Mouse (Mus musculus) hindbrain, embryonic 14.5 days (tissue): ENCODE results near the gene Top3a. TPM values are rescaled to one million over a fixed set of nuclear protein-coding genes. Genes with fewer than 3 reads are reported as not detected.

ENCODE experiments used
- ATAC-seq: fragments of 200-750 bp; cut with Nextera tagmentation; 2 replicates; pipeline ENCODE4 v1.8.0; 2017; ENCODE audit warnings: moderate number of reproducible peaks, mild to moderate bottlenecking, moderate TSS enrichment, moderate library complexity; ENCODE audit not compliant: low FRiP score
- DNase-seq: peaks from one replicate; pipeline ENCODE4 v3.0.0-alpha.2; 2015; ENCODE audit warnings: low spot score
- H3K27ac ChIP-seq: fragments of 300-500 bp; sonication (generic); 2 replicates; pipeline ENCODE4 v1.5.1; 2014; ENCODE audit warnings: mild to moderate bottlenecking, moderate library complexity
- H3K27me3 ChIP-seq: fragments of 300-500 bp; sonication (generic); 2 replicates; pipeline ENCODE4 v1.6.1; 2014; ENCODE audit warnings: mild to moderate bottlenecking, low read length, mixed read lengths; ENCODE audit not compliant: control insufficient read depth, insufficient read depth
- H3K36me3 ChIP-seq: fragments of 300-500 bp; sonication (generic); replicated peaks from 2 replicates; pipeline ENCODE4 v1.6.1; 2014; ENCODE audit not compliant: control insufficient read depth, insufficient read depth
- H3K4me1 ChIP-seq: fragments of 300-500 bp; sonication (generic); replicated peaks from 2 replicates; pipeline ENCODE4 v1.6.1; 2014; ENCODE audit warnings: antibody characterized with exemption, low read length, mixed read lengths; ENCODE audit not compliant: control insufficient read depth, insufficient read depth
- H3K4me2 ChIP-seq: fragments of 300-500 bp; sonication (generic); replicated peaks from 2 replicates; pipeline ENCODE4 v1.6.1; 2014; ENCODE audit warnings: mild to moderate bottlenecking, moderate library complexity
- H3K4me3 ChIP-seq: fragments of 300-500 bp; sonication (generic); replicated peaks from 2 replicates; pipeline ENCODE4 v1.5.1; 2014; ENCODE audit warnings: mild to moderate bottlenecking, low read length
- H3K9ac ChIP-seq: fragments of 300-500 bp; sonication (generic); 2 replicates; pipeline ENCODE4 v1.6.1; 2014
- H3K9me3 ChIP-seq: fragments of 300-500 bp; sonication (generic); 2 replicates; pipeline ENCODE4 v1.6.1; 2016; ENCODE audit warnings: low read length; ENCODE audit not compliant: control insufficient read depth
- WGBS: fragments of 180-500 bp; shearing (Covaris S2); extraction: QIAGEN DNeasy Blood & Tissue Kit; methylation state at CpG from one replicate; pipeline ENCODE4 v1.1.7; 2014; 5-methylcytosine and 5-hydroxymethylcytosine counted together
- microRNA-seq: library from miRNA; unstranded; fragments of <30 nt; microRNA quantifications from one replicate; pipeline ENCODE4, GENCODE M21; 2016
- polyA plus RNA-seq: library from polyadenylated mRNA; unstranded; fragments of >200 nt; fragmentation: Nextera tagmentation; extraction: Ambion mirVana; gene quantifications from 2 replicates; pipeline ENCODE4 v1.2.1, GENCODE M21; 2014

Gene Top3a
- polyA plus RNA-seq, 1 experiment from 2014 or later: 8.0 TPM

- ATAC-seq (no peak), DNase-seq (no peak)
- Histone ChIP-seq H3K4me2 (peak overlapping the region; percentile 84), H3K27me3 (no peaks in the 10 kb centered on the region), H3K27ac (peak overlapping the region; percentile 93; the same call in 1 of the 2 replicates), H3K4me3 (peak overlapping the region; percentile 93), H3K9me3 (no peaks in the 10 kb centered on the region), H3K4me1 (peaks cover 24% of the 10 kb centered on the region), H3K36me3 (peaks cover 13% of the 10 kb centered on the region), H3K9ac (peak overlapping the region; percentile 91)
- WGBS: 23% methylated on average over 12 of the region's 12 CpGs
These were observed 76.6 kb downstream of the Top3a start for GRCm38 (mm10) chr11:60700320-60701185.

GRCm38 (mm10) chr11:60699524-60700075 is 77.6 kb downstream of the Top3a start, which contains the start of gene Llgl1:
Llgl1 (plus strand) TSS chr11:60699723.
- Histone ChIP-seq H3K27me3 (no peaks in the 10 kb centered on the region), H3K36me3 (peaks cover 4% of the 10 kb centered on the region), H3K9me3 (no peaks in the 10 kb centered on the region), H3K27ac (peak within 1 kb of the TSS; percentile 93), H3K4me3 (peak within 1 kb of the TSS; percentile 93), H3K4me1 (peaks cover 24% of the 10 kb centered on the region), H3K4me2 (peak within 1 kb of the TSS; percentile 84), H3K9ac (peak within 1 kb of the TSS; percentile 91)
- peak; percentile 92 for DNase-seq
- ATAC-seq: peak; percentile 92
- 0% methylated on average over 42 of the region's 73 CpGs for WGBS

GRCm38 (mm10) chr11:60698806-60699523 is 78.2 kb downstream of the Top3a start:
- peak overlapping the region; percentile 93 for H3K27ac ChIP-seq
- no peaks in the 10 kb centered on the region for H3K9me3 ChIP-seq
- DNase-seq (peak; percentile 53), ATAC-seq (peak; percentile 35)
- under 1% methylated on average over 22 of the region's 22 CpGs for WGBS
- H3K27me3 ChIP-seq: no peaks in the 10 kb centered on the region
- H3K36me3 ChIP-seq: no peaks in the 10 kb centered on the region; the same call in 1 of the 2 replicates
- H3K4me2 ChIP-seq: peak overlapping the region; percentile 84
- H3K4me1 ChIP-seq: peaks cover 24% of the 10 kb centered on the region
- H3K9ac ChIP-seq: peak overlapping the region; percentile 91
- peak overlapping the region; percentile 93 for H3K4me3 ChIP-seq

GRCm38 (mm10) chr11:60697561-60697960 is 79.6 kb downstream of the Top3a start:
- H3K4me2 ChIP-seq: no peak overlapping the region
- H3K36me3 ChIP-seq: no peaks in the 10 kb centered on the region
- no peak overlapping the region for H3K4me3 ChIP-seq
- no peaks in the 10 kb centered on the region for H3K9me3 ChIP-seq
- no peak overlapping the region for H3K9ac ChIP-seq
- no peak for ATAC-seq
- H3K4me1 ChIP-seq: peaks cover 20% of the 10 kb centered on the region
- no peaks in the 10 kb centered on the region for H3K27me3 ChIP-seq
- DNase-seq: peak; percentile 59
- WGBS: 73% methylated on average over 2 of the region's 2 CpGs
- no peak overlapping the region for H3K27ac ChIP-seq

- Histone ChIP-seq H3K9ac (no peak overlapping the region), H3K4me3 (no peak overlapping the region), H3K9me3 (no peaks in the 10 kb centered on the region), H3K4me2 (no peak overlapping the region), H3K36me3 (no peaks in the 10 kb centered on the region), H3K27ac (no peak overlapping the region), H3K4me1 (peaks cover 11% of the 10 kb centered on the region), H3K27me3 (no peaks in the 10 kb centered on the region)
- DNase-seq (no peak), ATAC-seq (no peak)
- 81% methylated on average over 1 of the region's 1 CpGs for WGBS
These were observed 81.0 kb downstream of the Top3a start for GRCm38 (mm10) chr11:60696165-60696564.

Small RNA genes lying within 50 kb of the gene (microRNA-seq; reads per million reads assigned to microRNA genes)
- gene Mir5100: 1.3 reads per million

Other genes starting within 250 kb of the Top3a start
- 19.2 and 20.4 TPM in 2 replicates for gene Alkbh5, start 241.0 kb downstream of the Top3a start, polyA plus RNA-seq
- gene Llgl1, start 77.6 kb downstream of the Top3a start, polyA plus RNA-seq: 43.8 and 46.1 TPM in 2 replicates
- 62.7 and 64.3 TPM in 2 replicates for gene Flii, start 50.1 kb downstream of the Top3a start, polyA plus RNA-seq
- gene Mief2, start 49.0 kb downstream of the Top3a start, polyA plus RNA-seq: 25.6 and 28.0 TPM in 2 replicates
- 8.3 and 8.9 TPM in 2 replicates for gene Smcr8, start 159 bp upstream of the Top3a start, polyA plus RNA-seq
- gene Shmt1, start 34.4 kb upstream of the Top3a start, polyA plus RNA-seq: 6.4 and 8.7 TPM in 2 replicates
- 34.3 and 34.6 TPM in 2 replicates for gene Dhrs7b, start 53.3 kb upstream of the Top3a start, polyA plus RNA-seq
- gene Tmem11, start 101.9 kb upstream of the Top3a start, polyA plus RNA-seq: 52.4 and 57.7 TPM in 2 replicates
- 26.2 and 32.5 TPM in 2 replicates for gene Natd1, start 137.4 kb upstream of the Top3a start, polyA plus RNA-seq
- 23.5 and 24.3 TPM in 2 replicates for gene Map2k3, start 154.7 kb upstream of the Top3a start, polyA plus RNA-seq
- gene Kcnj12, start 245.2 kb upstream of the Top3a start, polyA plus RNA-seq: 3.3 and 4.3 TPM in 2 replicates